Mouse (Mus musculus) embryonic fibroblast, embryonic 13.5 days (primary cell): ENCODE results near the gene Mccc1. TPM values are rescaled to one million over a fixed set of nuclear protein-coding genes. Genes with fewer than 3 reads are reported as not detected.
A peak's percentile ranks its signal among the peaks of the same experiment; 100 is the strongest.

ENCODE experiments used
- H3K27ac ChIP-seq: 2 replicates; pipeline ENCODE4 v1.5.1; 2012; ENCODE audit warnings: low read length, control low read depth, inconsistent platforms; ENCODE audit not compliant: insufficient read depth
- H3K4me1 ChIP-seq: 2 replicates; pipeline ENCODE4 v1.6.1; 2011; ENCODE audit warnings: low read length; ENCODE audit not compliant: control insufficient read depth, insufficient read depth
- H3K4me3 ChIP-seq: 2 replicates; pipeline ENCODE4 v1.5.1; 2011; ENCODE audit warnings: mild to moderate bottlenecking, control low read depth, low read length; ENCODE audit not compliant: insufficient read depth
- CTCF ChIP-seq: IDR thresholded peaks from 2 replicates; pipeline ENCODE4 v1.5.1; 2011; ENCODE audit warnings: mild to moderate bottlenecking, control low read depth, low read length, moderate library complexity, borderline replicate concordance; ENCODE audit not compliant: insufficient read depth
- POLR2A ChIP-seq: IDR thresholded peaks from 2 replicates; pipeline ENCODE4 v1.6.1; 2011; ENCODE audit warnings: low read depth, mild to moderate bottlenecking, control low read depth, low read length, moderate library complexity
- polyA plus RNA-seq: library from polyadenylated mRNA; stranded (reverse); fragments of >200 nt; gene quantifications from 2 replicates; pipeline ENCODE4 v1.2.4, GENCODE M21; 2011; ENCODE audit warnings: low read depth; ENCODE audit not compliant: missing spikeins, insufficient read length

Gene Mccc1
- polyA plus RNA-seq: 25.7 and 27.6 TPM in 2 replicates

DNA sequence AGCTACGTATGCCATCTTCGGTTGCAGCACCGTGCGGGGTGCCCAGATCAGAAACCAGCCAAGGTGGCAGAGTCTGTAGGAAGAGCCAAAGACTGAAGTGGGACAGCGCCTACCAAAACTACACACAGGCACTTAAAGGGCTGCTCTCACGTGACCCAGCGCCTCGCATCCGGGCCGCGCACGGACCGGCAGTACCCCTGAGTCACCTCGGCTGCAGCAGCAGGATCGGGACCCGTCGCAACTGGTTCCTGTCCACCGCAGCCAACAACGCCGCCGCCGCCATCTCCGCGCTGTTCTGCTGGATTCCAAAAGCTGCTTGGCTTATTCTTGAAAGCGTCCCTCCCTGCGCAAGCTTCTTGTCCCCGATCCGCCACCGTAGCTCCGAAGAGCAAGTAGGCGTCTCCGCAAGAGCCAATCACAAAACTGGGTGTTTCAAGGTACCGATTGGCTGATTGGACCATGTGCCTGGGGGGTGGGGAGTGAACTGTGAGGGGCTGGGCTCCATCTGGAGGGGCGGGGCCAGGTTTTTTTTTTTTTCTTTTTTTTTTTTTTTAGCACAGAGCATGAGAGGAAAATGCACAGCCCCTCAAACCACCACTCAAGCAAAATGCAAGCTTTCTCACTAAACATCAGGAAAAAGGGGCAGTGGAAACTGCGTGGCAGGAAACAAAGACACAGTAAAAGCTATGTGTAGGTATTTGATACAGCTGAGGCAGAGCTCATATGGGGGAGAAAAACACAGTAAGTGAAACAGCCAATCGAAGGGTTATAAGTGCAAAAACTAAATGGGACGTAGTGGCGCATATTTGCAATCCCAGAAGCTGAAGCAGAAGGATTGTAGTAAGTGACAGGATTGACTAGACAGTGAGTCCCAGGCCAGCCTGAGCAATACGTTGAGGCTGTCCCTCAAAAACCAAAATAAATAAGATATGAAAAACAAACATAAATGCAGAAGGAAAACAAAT, at the start of gene Mccc1:
TSS of gene Mccc1 (minus strand) at position 404 of the 965 bp plus-strand sequence.
- Histone ChIP-seq H3K4me1 (no peaks in the 10 kb centered on the region), H3K4me3 (peak within 1 kb of the TSS; percentile 82), H3K27ac (peak within 1 kb of the TSS; percentile 94)
- TF ChIP-seq POLR2A (peak; percentile 66), CTCF (no peak)

DNA sequence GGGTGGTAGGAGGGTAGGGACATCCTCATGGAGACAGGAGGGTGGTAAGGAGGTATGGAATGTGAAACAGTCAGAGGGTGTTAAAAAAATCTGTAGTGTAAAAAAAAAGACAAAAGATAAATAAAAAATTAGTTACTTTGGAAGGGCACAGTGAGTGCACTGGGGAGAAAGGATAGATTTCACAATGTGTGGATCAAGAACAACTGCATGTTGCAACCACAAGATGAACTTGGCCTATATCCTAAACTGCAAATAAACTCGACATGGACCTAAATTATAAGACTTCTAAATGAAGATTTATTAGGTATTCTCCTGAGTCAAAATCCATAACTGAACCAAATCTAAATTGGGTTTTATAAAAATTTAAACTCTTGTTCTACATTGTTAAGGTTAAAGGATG, 48.6 kb upstream of the Mccc1 start:
- TF ChIP-seq POLR2A (no peak), CTCF (no peak)
- Histone ChIP-seq H3K4me3 (no peak overlapping the region), H3K4me1 (no peaks in the 10 kb centered on the region), H3K27ac (no peak overlapping the region)

DNA sequence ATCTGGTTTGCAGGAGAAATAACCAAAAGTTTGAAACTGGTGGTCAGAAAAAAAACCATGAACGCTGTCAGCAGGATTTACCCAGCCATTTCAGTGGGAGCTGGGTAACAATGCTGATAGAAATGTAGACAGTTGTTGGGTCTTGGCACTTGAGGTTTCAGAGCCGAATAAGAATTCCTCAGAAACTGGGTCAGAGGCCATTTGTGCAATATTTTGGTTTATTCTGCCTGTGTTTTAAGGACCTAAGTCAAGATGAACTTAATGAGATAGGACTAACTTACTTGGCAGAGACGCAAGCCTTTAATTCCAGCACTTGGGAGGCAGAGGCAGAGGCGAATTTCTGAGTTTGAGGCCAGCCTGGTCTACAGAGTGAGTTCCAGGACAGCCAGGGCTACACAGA, 44.6 kb upstream of the Mccc1 start:
- Histone ChIP-seq H3K4me3 (no peak overlapping the region), H3K4me1 (no peaks in the 10 kb centered on the region), H3K27ac (no peak overlapping the region)
- TF ChIP-seq POLR2A: no peak

DNA sequence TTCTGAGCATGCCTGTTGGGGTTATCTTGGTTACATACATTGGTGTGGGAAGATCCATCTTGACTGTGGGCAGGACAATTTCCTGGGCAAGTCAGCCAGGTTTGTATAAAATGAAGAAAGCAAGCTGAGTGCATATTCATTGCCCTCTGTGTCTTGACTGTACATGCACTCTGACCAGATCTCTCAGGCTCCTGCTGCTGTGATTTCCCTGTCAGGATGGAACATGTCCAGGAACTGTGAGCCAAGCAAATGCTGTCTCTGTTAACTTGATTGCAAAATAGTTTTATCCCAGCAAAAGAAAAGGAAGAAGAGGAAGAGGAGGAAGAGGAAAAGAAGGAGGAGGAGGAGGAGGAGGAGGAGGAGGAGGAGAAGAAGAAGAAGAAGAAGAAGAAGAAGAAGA, 44.0 kb upstream of the Mccc1 start:
- Histone ChIP-seq H3K27ac (no peak overlapping the region), H3K4me1 (no peaks in the 10 kb centered on the region), H3K4me3 (no peak overlapping the region)
- TF ChIP-seq CTCF: no peak
- no peak for TF ChIP-seq POLR2A

DNA sequence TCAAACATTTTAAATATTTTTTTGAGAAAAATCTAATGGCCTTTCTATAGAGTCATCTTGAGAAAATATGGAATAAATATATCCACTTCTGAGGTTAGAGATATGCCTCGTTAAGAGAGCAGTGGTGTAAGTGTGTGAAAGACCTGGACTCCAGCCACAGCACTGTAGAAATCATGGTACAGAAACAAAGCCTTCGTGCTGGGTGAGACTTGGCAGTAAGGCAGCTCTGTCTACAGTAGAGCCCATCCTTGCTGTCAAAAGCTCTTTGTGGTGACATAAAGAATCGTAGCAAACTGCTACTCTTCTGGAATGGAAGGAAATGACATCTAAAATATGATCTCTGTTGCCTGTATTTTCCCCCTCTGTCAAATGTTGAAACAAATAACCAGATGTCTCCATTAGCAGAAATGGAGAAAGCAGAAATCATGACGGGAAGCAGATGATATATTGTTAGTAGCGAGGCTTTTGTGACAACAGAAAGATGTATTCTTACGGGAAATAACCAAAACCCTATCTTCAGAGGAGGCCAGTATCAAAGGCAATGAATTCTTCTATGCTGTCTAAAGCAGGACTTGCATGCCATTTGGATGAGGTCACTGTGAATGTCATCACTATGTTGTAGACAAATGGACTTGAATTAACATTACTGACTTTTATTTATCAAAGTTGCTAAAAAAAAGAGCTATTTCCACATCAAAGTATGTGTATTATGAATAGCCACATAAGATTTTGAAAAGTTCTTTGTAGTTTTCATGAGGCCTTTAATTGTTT, 31.4 kb upstream of the Mccc1 start:
- H3K27ac ChIP-seq: no peak overlapping the region

DNA sequence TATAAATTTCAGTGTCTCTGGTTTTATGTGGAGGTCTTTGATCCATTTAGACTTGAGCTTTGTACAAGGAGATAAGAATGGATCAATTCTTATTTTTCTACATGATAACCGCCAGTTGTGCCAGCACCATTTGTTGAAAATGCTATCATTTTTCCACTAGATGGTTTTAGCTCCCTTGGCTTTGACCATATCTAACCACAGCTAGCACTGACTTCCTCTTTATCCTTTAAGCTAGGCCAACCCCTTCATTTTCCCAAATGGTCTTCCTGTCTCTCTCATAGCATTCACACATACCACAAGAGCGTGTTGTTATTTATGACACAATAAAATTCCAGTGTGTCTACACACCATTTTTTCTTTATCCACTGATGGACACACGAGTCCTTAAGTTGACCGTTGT, 29.5 kb upstream of the Mccc1 start:
- Histone ChIP-seq H3K4me1 (no peaks in the 10 kb centered on the region), H3K27ac (no peak overlapping the region), H3K4me3 (no peak overlapping the region)
- no peak for TF ChIP-seq CTCF
- TF ChIP-seq POLR2A: no peak

More for the DNA sequence above, 31.4 kb upstream of the Mccc1 start:
- no peaks in the 10 kb centered on the region for H3K4me1 ChIP-seq
- no peak overlapping the region for H3K4me3 ChIP-seq
- TF ChIP-seq POLR2A (no peak), CTCF (no peak)

DNA sequence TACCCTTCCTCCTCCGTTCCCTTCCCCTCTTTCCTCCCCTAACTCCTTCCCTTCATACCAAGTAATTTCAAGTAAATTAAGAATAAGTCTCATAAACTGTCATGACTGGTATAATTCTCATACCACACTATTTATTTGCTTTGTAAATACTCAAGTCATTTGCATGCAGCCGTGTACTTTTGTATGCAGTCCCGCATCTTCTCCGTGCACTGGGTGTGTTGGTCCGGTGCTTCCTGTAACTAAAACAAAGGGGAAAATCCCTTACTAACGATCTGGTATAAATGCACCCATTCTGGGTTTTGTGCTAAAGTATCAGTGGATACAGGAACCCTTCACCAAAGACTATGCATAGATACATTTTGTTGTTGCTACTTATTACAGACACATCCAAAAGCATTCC, 25.3 kb upstream of the Mccc1 start:
- Histone ChIP-seq H3K4me3 (no peak overlapping the region), H3K27ac (no peak overlapping the region), H3K4me1 (no peaks in the 10 kb centered on the region)
- no peak for TF ChIP-seq CTCF
- no peak for TF ChIP-seq POLR2A

DNA sequence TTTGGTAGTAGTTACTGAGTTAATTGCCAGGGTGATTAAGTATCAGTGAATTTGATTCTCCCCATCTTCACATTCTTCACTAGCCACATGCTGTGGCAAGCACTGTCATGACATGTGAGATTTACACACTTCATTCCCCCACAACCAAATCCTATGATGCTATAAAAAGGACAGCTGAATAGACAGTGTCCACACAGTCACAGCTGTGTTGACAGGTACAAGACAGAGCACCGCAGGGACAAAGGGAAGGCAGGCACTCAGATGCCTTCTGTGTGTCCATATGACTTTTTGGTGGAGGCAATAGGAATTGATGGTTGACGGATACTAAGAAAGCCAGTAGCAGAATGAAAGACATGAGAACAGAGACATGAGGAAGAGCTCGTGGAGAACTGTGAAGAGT, 10.8 kb upstream of the Mccc1 start:
- Histone ChIP-seq H3K27ac (no peak overlapping the region), H3K4me1 (no peaks in the 10 kb centered on the region), H3K4me3 (no peak overlapping the region)
- TF ChIP-seq CTCF (no peak), POLR2A (no peak)

DNA sequence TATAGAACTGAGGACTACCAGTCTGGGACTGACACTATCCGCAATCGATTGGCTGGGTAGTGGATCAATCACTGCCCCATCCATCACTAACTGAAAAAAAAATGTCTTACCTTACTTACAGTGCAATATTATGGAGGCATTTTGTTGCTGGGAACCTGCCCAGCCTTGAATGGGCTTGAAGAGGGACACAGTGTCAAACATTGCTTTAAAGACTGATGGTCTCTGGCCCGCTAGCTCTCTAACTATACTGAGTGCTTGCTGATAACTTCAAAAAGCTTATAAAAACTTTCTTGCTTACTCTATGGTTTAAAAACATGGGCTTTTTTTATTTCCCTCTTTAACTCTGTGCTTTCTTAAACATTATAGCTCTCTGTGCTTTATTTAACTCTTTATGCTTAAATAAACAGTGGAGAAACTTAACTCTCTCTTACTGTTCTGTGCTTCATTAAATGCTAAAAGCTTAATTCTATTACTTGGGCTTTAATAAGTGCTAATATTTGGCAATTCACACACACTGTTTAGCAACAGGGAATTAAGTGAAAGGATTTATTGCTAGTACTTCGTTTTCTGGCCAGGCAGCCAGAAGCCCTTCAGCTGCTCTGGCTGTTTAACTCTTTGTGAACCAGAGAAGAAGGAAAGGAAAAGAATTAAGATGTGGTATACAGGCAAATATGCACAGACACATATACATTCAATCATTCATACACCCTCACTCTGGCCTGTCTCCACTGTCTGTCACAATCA, 8.1 kb upstream of the Mccc1 start:
- no peak overlapping the region for H3K4me3 ChIP-seq
- H3K27ac ChIP-seq: no peak overlapping the region
- H3K4me1 ChIP-seq: no peaks in the 10 kb centered on the region
- no peak for TF ChIP-seq CTCF
- TF ChIP-seq POLR2A: no peak
